Mouse (Mus musculus) testis, adult 2 months (tissue): Measurements from ENCODE around the gene Sgo1.

ENCODE experiments used
- CTCF ChIP-seq: fragments of 200-500 bp; IDR thresholded peaks from 2 replicates; pipeline ENCODE4 v1.5.1; 2012; ENCODE audit warnings: low read depth, mild to moderate bottlenecking, inconsistent platforms, low read length, moderate library complexity; ENCODE audit not compliant: control insufficient read depth, insufficient read depth, insufficient replicate concordance
- POLR2A ChIP-seq: fragments of 200-500 bp; IDR thresholded peaks from 2 replicates; pipeline ENCODE4 v1.6.1; 2012; ENCODE audit warnings: low read depth, mild to moderate bottlenecking, inconsistent platforms, low read length, moderate library complexity; ENCODE audit not compliant: control insufficient read depth

DNA sequence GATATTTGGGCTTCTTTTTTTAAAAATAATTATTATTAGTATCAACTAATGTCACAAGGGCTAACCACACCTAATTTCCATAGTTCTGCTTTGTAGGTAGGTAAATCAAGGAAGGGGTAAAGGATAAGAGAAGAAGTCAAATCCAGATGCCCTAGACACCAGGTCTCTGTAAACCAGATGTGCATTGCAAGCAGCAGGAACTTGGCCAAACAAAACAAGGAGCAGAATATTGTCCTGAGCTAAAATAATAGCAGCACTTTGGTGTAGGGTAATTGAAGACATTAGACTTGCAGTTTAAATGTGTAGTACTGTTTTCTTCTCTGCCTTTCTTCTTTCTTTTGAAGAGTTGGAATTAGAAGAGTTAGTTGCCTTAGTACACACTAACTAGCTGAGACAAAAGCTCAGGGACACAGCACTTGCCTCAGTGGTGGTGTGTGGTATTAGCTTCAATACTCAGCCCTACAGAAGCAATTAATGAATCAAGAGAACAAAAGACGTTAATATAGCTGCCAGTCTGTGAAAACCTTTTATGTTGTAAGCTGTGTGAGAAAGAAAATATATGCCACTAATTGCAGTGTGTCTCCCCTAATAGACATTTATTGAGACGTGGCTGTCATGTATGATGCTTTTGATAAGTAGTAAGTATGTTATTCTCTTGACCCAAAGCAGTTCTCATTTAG is 24.3 kb downstream of the Sgo1 start:
- TF ChIP-seq CTCF = no peak
- TF ChIP-seq POLR2A = no peak
